Mouse (Mus musculus) heart, postnatal 10 days (tissue): ENCODE results near the gene Rbm12. TPM values are rescaled to one million over a fixed set of nuclear protein-coding genes. Genes with fewer than 3 reads are reported as not detected.
A peak's percentile ranks its signal among the peaks of the same experiment; 100 is the strongest.
"Not testable (repeated sequence)": the region's sequence is repeated elsewhere in the genome, so short reads cannot be mapped to it uniquely, and the experiment has no call there.

ENCODE experiments used
- DNase-seq, 2 experiments: peaks; one replicate each; pipeline ENCODE4 v3.0.0; 2021
- intact Hi-C: fragments of 180-260 bp; cut with DNase I; formaldehyde crosslinking; loops from one replicate; pipeline ENCODE4 v1.15.1; 2025
- total RNA-seq, 2 experiments: library from RNA; stranded (reverse); gene quantifications; 2 replicates each; pipeline ENCODE4 v1.2.3; 2021

The Rbm12 gene
- 10 to 100 TPM; 31.5 to 33.5 TPM for total RNA-seq

DNA sequence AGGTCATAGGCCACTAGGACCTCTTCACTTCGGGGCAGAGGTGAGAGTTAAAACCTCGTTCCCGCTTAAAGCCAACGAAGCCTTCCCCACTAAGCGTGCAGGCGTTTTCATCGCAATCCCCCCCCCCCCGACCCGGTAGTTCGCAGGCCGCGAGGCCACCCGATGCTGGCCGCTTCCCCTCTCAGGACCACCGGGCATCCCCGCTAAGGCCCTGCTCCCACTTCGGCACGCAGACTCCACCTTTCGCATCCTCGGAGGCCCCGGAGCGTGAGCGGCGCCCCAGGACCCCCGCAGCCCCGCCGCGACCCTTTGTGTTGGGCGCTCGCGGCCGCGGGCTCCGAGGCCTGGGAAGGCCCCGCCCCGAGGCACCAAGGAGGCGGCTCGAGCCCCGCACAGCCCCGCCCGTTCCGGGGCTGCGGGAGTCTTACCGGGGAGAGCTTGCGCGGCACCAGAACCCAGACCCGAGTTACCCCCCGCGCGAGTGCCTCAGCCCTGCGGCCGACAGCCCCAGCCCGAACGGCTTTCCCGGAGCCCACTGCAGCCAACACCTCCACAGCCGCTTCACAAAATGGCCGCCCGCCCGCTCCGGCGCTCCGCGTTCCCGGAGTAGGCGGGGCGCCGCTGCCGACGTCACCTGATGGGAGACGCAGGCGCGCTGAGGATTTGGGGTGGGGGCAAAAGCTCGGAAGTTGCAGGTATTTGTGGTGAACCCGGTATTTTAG, at the start of gene Rbm12, which contains the start of gene Cpne1:
TSS of gene Rbm12 (minus strand) at position 621 of the 722 bp plus-strand sequence.
TSS of gene Cpne1 (minus strand) at position 608 of the 722 bp plus-strand sequence.
- peak; percentile 94 to 96 for DNase-seq
- intact Hi-C loops: loop anchor here (2.0 kb wide), 1 partner anchor 47 kb away; the partner anchor contains the start of gene Spag4

DNA sequence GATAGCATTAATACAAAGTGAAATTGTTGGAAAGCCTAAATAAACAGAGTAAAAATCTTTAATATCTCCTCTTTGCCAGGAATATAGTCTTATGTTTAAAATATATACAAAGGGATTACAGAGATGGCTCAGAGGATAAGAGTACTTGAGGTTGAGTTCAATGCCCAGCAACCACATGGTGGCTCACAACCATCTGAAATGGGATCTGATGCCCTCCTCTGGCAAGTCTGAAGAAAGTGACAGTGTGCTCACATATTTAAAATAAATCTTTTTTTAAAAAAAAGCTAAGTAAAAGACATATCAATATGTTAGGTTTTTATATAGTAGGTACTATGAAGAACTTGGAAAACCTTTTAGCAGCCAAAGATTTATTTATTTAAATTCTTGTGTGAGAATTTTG, 39.8 kb upstream of the Rbm12 start:
- intact Hi-C loops: no loop called here

DNA sequence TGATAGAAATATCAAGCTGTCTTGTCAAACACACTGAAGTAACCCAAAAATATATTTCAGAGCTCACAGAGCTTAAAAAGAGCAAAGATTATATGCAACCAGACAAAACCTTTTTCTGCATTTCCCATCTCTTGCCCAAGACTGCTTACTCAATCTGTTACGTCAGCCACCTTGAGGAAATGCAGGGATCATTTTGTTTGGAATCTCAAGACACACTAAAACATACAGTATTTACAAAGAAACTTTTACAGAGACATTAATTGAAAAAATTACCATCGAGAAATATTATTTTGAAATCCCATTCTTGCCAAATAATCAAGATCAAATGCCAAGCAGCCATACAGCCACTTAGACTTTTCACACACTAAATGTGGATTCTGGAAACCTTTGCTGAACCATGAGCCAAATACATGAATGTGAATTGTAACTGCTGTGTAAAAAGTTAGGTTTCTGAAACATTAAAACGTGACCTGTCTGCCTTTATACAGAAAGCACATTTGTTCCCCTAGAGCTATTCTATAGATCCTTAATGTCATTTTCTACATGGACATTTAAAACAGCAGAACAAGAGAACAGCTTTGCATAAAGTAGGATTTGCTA, 35.6 kb upstream of the Rbm12 start:
- DNase-seq: no peak
- intact Hi-C loops: loop anchor here (2.0 kb wide), 1 partner anchor 17 kb away; no protein-coding TSS in a partner anchor

More for the DNA sequence above, 39.8 kb upstream of the Rbm12 start:
- DNase-seq: no peak

DNA sequence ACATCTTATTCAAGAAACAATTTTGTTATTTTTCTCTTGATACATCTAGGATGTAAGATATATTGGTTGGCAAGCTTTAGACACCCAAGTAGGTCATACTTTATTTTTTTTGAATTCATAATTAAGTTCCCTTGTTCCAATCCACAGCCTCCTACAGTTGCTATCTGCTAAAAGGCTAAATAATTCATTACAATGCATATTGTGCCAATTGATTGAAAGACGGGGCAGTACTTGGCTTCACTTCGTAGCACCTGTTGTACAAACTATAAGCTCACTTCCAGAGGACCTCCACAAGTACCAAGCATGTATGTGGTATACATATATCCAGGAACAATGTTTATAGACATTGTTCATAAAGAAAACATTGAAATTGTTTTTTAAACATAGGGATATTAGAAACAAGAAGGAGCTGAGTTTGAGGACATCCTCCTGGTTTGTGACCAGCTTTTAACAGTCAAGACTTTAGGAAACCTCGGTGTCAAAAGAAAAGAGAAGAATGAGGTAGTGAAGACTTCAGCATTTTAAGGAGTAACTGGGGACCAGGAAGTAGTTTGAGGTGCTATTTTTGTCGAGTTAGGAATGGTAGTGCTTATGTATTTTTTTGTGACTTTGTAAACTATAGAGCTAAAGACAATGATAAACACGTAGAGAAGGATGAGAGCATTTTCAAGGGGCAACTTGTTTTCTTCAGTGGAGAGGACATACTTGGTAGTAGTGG, 34.7 kb upstream of the Rbm12 start:
- DNase-seq: no peak
- intact Hi-C loops: loop anchor here (2.0 kb wide), 1 partner anchor 18 kb away; no protein-coding TSS in a partner anchor

DNA sequence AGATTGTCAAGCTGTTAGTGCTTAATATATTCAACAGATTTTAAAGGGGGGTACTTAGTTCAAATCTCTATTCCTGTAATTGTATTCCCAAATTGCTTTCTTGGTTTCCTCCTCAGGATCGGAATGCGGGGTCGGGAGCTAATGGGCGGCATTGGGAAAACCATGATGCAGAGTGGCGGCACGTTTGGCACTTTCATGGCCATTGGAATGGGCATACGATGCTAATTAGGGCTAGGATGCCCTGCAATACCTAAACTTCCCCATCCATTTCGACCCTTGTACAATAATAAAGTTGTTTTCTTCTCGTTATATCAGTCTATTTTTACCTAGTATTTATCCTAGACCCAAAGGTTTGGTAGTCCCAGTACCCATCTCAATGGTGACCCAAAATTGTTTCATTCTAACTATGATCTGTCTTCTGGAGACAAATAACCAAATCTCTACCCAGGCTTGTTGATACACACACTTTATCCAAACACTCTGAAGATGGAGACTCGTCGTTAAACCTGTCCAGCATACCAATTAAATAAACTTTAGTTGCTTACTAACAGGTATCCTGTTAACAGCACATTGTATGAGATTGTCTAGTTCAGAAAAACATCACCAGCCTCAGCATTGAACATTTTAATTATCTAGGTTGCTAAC, 33.8 kb upstream of the Rbm12 start:
- no peak for DNase-seq
- intact Hi-C loops: loop anchor here (2.0 kb wide), 1 partner anchor 19 kb away; no protein-coding TSS in a partner anchor

DNA sequence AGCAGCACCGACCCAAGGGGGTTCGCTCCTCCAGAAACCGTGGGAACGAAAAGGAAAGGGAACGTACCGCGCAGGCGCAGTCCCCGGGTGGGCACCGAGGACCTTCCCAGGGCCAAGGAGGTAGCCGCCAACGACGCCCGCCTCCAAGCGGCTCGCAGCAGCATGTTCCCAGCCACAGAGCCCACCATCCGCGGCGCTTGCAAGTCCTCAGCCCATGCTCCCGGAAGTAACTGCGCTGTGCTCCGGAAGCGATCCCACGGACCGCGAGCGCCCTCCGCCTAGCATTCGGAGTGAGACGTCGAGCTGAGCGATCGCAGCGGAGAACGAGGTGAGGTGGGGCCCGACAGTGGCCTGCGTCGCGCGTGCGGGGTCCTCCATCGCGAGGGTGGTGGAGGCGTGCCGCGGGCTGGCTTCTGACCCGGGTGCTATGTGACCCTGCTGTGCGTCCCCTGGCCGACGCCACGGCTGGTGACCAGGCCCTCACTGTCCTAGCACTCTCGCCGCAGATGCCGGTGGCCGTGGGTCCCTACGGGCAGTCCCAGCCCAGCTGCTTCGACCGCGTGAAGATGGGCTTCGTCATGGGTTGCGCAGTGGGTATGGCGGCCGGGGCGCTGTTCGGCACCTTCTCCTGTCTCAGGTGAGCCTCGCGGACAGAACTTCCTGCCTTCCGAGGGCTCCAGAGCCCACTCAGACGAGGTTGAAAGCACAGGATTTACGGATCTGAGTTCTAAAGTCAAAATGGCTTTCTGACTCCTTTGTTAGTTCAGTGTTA, 32.4 kb upstream of the Rbm12 start, which contains the start of the genes Romo1 and Nfs1:
TSS of gene Romo1 (plus strand) at position 87 of the 772 bp plus-strand sequence.
TSS of gene Nfs1 (minus strand) at position 234 of the 772 bp plus-strand sequence.
- DNase-seq: peak; percentile 94 to 96
- intact Hi-C loops: loop anchor here (2.0 kb wide), 1 partner anchor 181 kb away; no protein-coding TSS in a partner anchor

DNA sequence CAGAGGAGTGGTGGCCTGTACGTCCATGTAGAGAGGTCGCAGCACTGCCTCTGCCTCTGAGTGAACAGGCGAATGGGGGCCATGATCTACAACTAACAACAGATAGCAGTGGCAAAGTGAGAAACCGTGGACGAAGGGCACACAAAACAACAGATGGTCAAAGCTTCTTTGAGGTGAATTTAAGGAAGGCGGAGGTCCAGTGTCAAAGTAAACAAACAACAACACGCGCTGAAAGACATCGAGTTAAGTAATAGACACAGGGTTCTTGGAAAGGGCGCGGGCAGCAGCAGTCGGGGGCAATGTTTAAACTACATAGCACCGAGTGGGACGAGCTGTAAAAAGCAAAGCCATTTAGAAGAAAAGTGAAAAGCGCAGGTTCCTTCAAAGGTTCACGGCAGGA, 31.6 kb upstream of the Rbm12 start:
- DNase-seq: no peak
- intact Hi-C loops: loop anchor here (2.0 kb wide), 1 partner anchor 181 kb away; no protein-coding TSS in a partner anchor

DNA sequence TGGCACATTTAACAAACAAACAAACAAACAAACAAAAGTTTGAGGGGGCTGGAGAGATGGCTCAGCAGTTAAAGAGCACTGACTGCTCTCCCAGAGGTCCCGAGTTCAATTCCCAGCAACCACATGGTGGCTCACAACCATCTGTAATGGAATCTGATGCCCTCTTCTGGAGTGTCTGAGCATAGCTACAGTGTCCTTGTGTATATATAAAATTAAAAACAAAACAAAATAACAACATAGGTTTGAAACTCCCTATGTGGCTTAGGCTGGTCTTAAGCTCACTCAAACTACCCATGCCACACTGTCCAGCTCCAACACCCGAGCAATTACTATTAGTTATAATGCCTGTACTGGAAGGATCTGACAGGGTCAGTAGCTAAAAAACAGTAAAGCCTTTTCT, 31.0 kb upstream of the Rbm12 start:
- DNase-seq: no peak
- intact Hi-C loops: loop anchor here (2.0 kb wide), 1 partner anchor 180 kb away; no protein-coding TSS in a partner anchor

DNA sequence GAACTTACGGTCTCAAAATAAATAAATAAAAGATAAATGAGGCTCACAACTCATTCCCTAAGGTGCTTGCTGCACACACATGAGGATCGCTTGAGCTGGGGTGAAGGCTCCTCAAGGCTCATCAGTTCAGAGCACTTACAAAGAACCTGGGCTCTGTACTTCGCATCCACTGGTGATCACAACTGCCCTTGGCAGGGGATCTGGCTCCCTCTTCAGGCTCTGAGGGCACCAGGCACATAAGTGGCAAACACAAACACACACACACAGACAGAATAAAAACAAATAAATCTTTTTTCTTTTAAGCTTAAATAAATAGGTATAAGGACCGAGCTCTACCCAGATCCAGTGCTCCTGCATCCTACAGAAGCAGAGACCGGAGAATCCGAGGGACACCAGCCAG, 23.9 kb upstream of the Rbm12 start:
- intact Hi-C loops: no loop called here
- no peak for DNase-seq

DNA sequence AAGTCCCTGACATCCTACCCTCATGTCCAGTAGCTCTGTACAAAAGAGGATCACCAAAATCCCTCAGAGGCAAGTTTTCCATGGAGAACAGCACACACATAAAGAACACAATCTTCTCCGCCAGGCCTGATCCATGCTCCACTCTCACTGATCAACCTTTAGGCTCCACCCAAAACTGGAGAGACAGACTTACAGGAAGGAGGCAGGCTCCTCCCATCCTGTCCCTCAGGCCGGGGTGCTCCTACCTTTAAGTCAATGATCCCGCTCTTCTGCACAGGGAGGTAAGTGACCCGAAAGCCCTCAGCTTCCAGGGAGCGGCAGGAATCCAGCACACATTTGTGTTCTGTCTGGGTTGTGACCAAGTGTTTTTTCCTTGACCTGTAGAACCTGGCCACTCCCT, 22.4 kb upstream of the Rbm12 start:
- intact Hi-C loops: no loop called here
- DNase-seq: no peak

DNA sequence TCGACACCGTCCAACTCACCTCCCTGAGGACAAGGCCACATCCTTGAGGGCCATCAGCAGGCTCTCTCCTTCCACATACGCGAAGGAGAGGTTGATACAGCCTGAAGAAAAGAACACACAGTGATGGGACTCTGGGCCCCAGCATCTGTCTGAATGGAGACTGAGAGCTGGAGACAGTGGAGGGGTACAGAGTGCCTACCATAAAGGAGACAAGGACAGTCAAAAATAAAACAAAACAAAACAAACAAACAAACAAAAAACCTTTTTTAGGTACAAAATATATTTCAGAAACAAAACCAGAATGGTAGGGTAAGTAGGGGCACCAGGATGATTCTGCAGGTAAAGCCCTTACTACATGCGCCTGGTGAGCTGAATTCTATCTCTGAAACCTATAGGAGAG, 15.2 kb upstream of the Rbm12 start, which contains the start of gene Gm28036:
TSS of gene Gm28036 (minus strand) at position 101 of the 400 bp plus-strand sequence.
- no peak for DNase-seq
- intact Hi-C loops: no loop called here

DNA sequence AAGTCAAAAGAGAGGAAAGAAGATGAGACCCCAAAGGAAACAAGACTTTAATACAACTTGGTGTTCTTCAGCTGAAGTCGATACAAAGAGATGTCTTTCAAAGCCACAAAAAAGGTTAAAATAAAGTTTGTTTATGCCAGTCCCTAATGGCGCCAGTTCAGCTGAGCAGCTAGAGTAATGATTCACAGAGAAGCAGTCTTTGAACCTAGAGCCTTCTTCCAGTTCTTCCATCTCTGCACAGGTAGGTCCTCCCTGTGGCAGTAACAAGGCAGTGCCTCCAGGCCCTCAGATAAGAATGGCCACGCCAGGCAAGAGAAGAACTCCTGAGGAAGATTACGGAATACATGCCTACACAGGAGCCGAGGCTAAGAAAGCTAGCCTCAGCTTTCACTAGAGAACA, 12.0 kb upstream of the Rbm12 start:
- intact Hi-C loops: no loop called here
- DNase-seq: no peak

DNA sequence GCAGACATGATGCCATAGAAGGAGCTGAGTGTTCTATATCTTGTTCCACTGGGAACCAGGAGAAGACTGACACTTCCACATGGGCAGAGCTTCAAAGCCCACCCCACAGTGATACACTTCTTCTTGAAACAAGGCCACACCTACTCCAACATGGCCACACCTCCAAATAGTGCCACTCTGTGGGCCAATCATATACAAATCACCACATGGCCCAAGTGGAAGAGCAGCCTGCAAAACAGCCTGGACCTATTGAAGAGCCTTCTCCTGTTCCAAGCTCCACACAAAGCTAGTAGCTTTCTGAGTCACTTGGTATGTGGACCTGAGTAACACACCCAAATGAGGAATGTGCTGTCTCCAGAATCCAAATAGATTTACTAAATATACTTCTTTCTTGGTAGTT, 7.8 kb upstream of the Rbm12 start:
- intact Hi-C loops: no loop called here
- no peak for DNase-seq

DNA sequence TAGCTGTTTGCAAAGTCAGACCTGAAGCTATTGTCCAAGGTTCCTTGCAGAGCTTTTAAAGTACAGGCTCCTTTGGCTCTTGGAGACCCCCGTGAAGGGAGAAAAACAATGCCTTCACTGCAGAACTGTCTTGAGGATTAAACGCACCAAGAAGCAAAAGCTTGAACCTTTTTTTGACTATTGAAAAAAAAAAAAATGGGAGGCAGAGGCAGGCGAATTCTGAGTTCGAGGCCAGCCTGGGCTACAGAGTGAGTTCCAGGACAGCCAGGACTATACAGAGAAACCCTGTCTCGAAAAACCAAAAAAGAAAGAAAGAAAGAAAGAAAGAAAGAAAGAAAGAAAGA, 274 bp upstream of the Rbm12 start:
- intact Hi-C loops, DNase-seq: not testable (repeated sequence)

DNA sequence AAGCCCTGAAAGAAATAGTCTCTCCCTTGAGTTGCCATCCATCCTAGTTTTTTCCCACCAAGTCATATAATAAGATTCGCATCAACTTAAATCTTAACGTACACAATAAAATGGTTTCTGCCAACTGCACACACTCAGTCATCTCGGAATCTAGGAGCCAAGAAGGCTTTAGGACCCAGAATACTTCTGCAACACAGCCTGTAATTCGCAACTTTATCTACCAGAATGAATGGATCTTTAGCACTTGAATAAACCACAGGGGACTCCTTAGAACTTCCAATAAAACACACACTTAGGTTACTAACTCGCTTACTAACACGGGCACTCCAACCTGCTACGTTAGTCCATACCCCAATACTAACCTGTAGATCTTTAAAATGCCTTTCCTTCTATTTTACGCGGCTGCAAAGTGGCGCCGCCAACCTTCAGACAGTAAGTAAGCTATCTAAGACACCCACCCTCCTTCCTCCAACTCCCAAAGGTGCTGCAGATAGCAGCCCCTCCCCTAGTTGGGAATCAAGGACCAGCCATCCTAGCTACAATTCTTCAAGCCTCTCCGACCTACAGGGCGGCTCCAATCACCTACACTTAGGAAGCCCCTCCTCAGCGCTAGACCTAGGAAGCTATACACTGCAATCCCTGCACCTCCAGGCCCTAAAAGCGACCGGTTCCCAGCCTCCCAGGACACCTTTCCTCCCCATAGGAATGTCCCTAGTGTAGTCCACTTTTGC, 986 bp downstream of the Rbm12 start:
- intact Hi-C loops: loop anchor here (2.0 kb wide), 1 partner anchor 46 kb away; the partner anchor contains the start of gene Spag4
- peak; percentile 8 to 25 for DNase-seq

DNA sequence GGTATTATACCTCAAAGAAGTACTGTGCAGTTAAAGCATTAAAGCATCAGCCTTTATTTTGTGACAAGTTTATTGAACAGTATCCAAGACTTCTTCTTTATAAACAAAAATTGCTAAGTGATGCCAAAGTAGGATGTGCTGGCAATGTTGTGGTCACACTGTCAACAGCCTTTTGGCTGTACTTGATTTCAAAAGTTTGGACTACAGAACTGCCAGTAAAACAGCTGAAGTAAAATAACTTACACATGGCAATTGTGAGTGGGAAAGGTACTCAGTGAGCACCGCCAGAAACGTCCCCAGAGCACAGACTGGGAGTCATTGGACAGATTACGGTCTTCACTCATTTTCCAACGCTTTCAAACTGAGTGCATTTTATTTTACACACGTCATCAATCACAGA, 19.9 kb downstream of the Rbm12 start:
- no peak for DNase-seq
- intact Hi-C loops: no loop called here

DNA sequence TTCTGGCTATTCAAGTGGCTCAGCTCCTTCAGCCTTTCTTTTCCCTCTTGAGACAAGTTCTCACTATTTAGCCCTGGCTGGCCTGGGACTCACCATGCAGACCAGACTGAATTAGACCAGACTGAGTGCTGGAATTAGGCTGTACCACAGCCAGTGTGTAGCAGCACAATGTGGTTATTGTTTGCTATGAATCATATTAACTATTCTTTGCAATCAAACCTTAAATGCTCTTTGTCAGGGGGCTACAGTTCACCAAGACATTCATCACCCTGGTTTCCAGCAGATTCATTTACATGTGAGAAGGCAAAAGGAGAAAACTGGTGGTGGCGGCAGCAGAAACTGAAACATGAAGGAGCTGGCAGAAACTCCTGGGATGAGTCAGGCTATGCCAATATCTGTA, 22.0 kb downstream of the Rbm12 start:
- DNase-seq: no peak
- intact Hi-C loops: no loop called here

DNA sequence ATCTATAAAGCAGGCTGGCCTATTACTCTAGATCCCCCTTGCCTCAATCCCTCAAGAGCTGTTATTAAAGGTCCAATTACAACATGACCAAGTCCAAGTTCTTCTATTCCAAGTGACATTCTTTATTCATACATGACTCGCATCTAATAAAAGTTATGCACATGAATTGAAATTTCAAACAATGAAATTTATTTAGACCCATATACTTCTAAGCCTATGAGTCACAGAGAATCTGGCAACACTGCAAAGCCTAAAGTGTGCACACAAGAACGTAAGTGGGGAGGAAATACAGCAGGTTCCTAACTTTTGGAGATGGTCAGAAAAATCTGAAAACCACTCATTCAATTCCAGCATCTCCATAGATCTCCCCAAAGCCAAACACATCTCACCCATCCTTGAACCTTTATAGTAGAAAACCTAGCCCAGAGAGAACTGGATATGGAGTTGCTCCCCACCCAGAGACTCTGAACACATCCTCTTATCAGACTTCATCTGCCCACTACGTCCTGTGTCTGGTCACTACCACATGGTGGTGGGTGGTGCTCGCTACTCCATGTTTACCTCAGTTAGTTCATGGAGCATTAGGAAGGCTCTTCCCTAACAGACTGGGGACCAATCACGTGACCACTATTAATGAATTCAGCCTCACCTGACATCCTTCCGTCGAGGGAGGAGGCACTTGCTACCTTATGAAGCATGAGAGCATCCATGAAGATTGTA, 24.2 kb downstream of the Rbm12 start:
- DNase-seq: no peak
- intact Hi-C loops: no loop called here
